Mouse (Mus musculus) layer of hippocampus, postnatal 14 days (tissue): ENCODE results near the gene Cnot4. TPM values are rescaled to one million over a fixed set of nuclear protein-coding genes. Genes with fewer than 3 reads are reported as not detected.

Experiments used
- total RNA-seq, 2 experiments: library from RNA; stranded (reverse); gene quantifications; 2 replicates each; pipeline ENCODE4 v1.2.3; 2021

Gene Cnot4
- total RNA-seq, 2 experiments from 2014 or later = 39.0 to 43.3 TPM

Other genes with a start within 250 kb of the Cnot4 start
- 10 to 100 TPM; 34.6 to 38.6 TPM for gene Wdr91, start 222.8 kb downstream of the Cnot4 start, total RNA-seq
- gene Stra8, start 213.6 kb downstream of the Cnot4 start, total RNA-seq = not detected
- gene Slc23a4, start 145.3 kb downstream of the Cnot4 start, total RNA-seq = 1 to 10 TPM in 1 of 2 experiments, under 1 TPM in 1; 0.83 to 1.2 TPM
- 10 to 100 TPM; 25.3 to 29.8 TPM for gene Nup205, start 43.7 kb upstream of the Cnot4 start, total RNA-seq
- 10 to 100 TPM in 1 of 2 experiments, 1 to 10 TPM in 1; 2.6 to 11.9 TPM for gene Slc13a4, start 174.4 kb upstream of the Cnot4 start, total RNA-seq
- 1 to 10 TPM in 1 of 2 experiments, under 1 TPM in 1; 0.62 to 1.4 TPM for gene Fam180a, start 192.4 kb upstream of the Cnot4 start, total RNA-seq